Mouse (Mus musculus): ENCODE measurements around the gene Ntrk3. TPM values are rescaled to one million over a fixed set of nuclear protein-coding genes. Genes with fewer than 3 reads are reported as not detected.

The Ntrk3 gene
- polyA plus RNA-seq, 1 experiment from 2014 or later = 2.3 TPM

GRCm38 (mm10) chr7:78724591-78724990, 13.2 kb downstream of the Ntrk3 start:
- WGBS = 71% methylated on average over 4 of the region's 4 CpGs
- Histone ChIP-seq H3K9me3 (replicated peaks; ENCODE audit: control insufficient read depth, low read length) (no peaks in the 10 kb centered on the region), H3K27ac (ENCODE audit: low read length) (no peak overlapping the region)

GRCm38 (mm10) chr7:78722051-78722450, 15.8 kb downstream of the Ntrk3 start:
- WGBS = 91% methylated on average over 4 of the region's 4 CpGs
- no peaks in the 10 kb centered on the region for H3K36me3 ChIP-seq (ENCODE audit: control insufficient read depth, insufficient read depth)
- H3K27me3 ChIP-seq (ENCODE audit: control insufficient read depth, insufficient read depth, low read length) = no peaks in the 10 kb centered on the region
- no peak overlapping the region for H3K9ac ChIP-seq (ENCODE audit: low read length)
- no peak overlapping the region for H3K4me2 ChIP-seq (ENCODE audit: low read depth, low read length)
- H3K27ac ChIP-seq (ENCODE audit: low read length) = no peak overlapping the region
- no peak overlapping the region for H3K4me3 ChIP-seq (ENCODE audit: low read length)
- no peaks in the 10 kb centered on the region for H3K4me1 ChIP-seq (ENCODE audit: control insufficient read depth, insufficient read depth, low read length)
- ATAC-seq (replicated peaks; ENCODE audit: extremely low read depth, insufficient read depth, low FRiP score) = no peak
- H3K9me3 ChIP-seq (replicated peaks; ENCODE audit: control insufficient read depth, low read length) = no peaks in the 10 kb centered on the region

More at GRCm38 (mm10) chr7:78724591-78724990, 13.2 kb downstream of the Ntrk3 start:
- no peak overlapping the region for H3K4me2 ChIP-seq (ENCODE audit: low read depth, low read length)
- no peak for ATAC-seq (replicated peaks; ENCODE audit: extremely low read depth, insufficient read depth, low FRiP score)
- no peak overlapping the region for H3K9ac ChIP-seq (ENCODE audit: low read length)
- no peak overlapping the region for H3K4me3 ChIP-seq (ENCODE audit: low read length)
- no peaks in the 10 kb centered on the region for H3K27me3 ChIP-seq (ENCODE audit: control insufficient read depth, insufficient read depth, low read length)
- H3K4me1 ChIP-seq (ENCODE audit: control insufficient read depth, insufficient read depth, low read length) = no peaks in the 10 kb centered on the region
- no peaks in the 10 kb centered on the region for H3K36me3 ChIP-seq (ENCODE audit: control insufficient read depth, insufficient read depth)

GRCm38 (mm10) chr7:78720989-78721816, 16.6 kb downstream of the Ntrk3 start:
- Histone ChIP-seq H3K27me3 (ENCODE audit: control insufficient read depth, insufficient read depth, low read length) (no peaks in the 10 kb centered on the region), H3K4me3 (ENCODE audit: low read length) (no peak overlapping the region), H3K9me3 (replicated peaks; ENCODE audit: control insufficient read depth, low read length) (no peaks in the 10 kb centered on the region), H3K4me2 (ENCODE audit: low read depth, low read length) (no peak overlapping the region), H3K4me1 (ENCODE audit: control insufficient read depth, insufficient read depth, low read length) (no peaks in the 10 kb centered on the region), H3K9ac (ENCODE audit: low read length) (no peak overlapping the region), H3K36me3 (ENCODE audit: control insufficient read depth, insufficient read depth) (no peaks in the 10 kb centered on the region), H3K27ac (ENCODE audit: low read length) (no peak overlapping the region)
- ATAC-seq (replicated peaks; ENCODE audit: extremely low read depth, insufficient read depth, low FRiP score) = no peak
- WGBS = 64% methylated on average over 9 of the region's 9 CpGs

- H3K9me3 ChIP-seq (replicated peaks; ENCODE audit: control insufficient read depth, low read length) = no peaks in the 10 kb centered on the region
- H3K27ac ChIP-seq (ENCODE audit: low read length) = peak overlapping the region; percentile 77
- H3K9ac ChIP-seq (ENCODE audit: low read length) = no peak overlapping the region
- no peak overlapping the region for H3K4me3 ChIP-seq (ENCODE audit: low read length)
- ATAC-seq (replicated peaks; ENCODE audit: extremely low read depth, insufficient read depth, low FRiP score) = no peak; the same call in 1 of the 2 replicates
- H3K4me1 ChIP-seq (ENCODE audit: control insufficient read depth, insufficient read depth, low read length) = no peaks in the 10 kb centered on the region
- H3K27me3 ChIP-seq (ENCODE audit: control insufficient read depth, insufficient read depth, low read length) = no peaks in the 10 kb centered on the region
- WGBS = 69% methylated on average over 7 of the region's 7 CpGs
- H3K4me2 ChIP-seq (ENCODE audit: low read depth, low read length) = no peak overlapping the region
- H3K36me3 ChIP-seq (ENCODE audit: control insufficient read depth, insufficient read depth) = no peaks in the 10 kb centered on the region
Observed at GRCm38 (mm10) chr7:78719795-78720460, 17.9 kb downstream of the Ntrk3 start.

GRCm38 (mm10) chr7:78719117-78719516, 18.7 kb downstream of the Ntrk3 start:
- no peaks in the 10 kb centered on the region for H3K27me3 ChIP-seq (ENCODE audit: control insufficient read depth, insufficient read depth, low read length)
- 55% methylated on average over 5 of the region's 5 CpGs for WGBS
- H3K9ac ChIP-seq (ENCODE audit: low read length) = no peak overlapping the region
- H3K4me1 ChIP-seq (ENCODE audit: control insufficient read depth, insufficient read depth, low read length) = no peaks in the 10 kb centered on the region
- no peak overlapping the region for H3K4me3 ChIP-seq (ENCODE audit: low read length)
- no peak; the same call in 1 of the 2 replicates for ATAC-seq (replicated peaks; ENCODE audit: extremely low read depth, insufficient read depth, low FRiP score)
- H3K36me3 ChIP-seq (ENCODE audit: control insufficient read depth, insufficient read depth) = no peaks in the 10 kb centered on the region
- no peaks in the 10 kb centered on the region for H3K9me3 ChIP-seq (replicated peaks; ENCODE audit: control insufficient read depth, low read length)
- no peak overlapping the region for H3K4me2 ChIP-seq (ENCODE audit: low read depth, low read length)
- peak overlapping the region; percentile 77 for H3K27ac ChIP-seq (ENCODE audit: low read length)

- no peak for ATAC-seq (replicated peaks; ENCODE audit: extremely low read depth, insufficient read depth, low FRiP score)
- Histone ChIP-seq H3K27ac (ENCODE audit: low read length) (peak overlapping the region; percentile 5; the same call in 1 of the 2 replicates), H3K9me3 (replicated peaks; ENCODE audit: control insufficient read depth, low read length) (no peaks in the 10 kb centered on the region), H3K9ac (ENCODE audit: low read length) (no peak overlapping the region), H3K4me3 (ENCODE audit: low read length) (no peak overlapping the region), H3K4me1 (ENCODE audit: control insufficient read depth, insufficient read depth, low read length) (no peaks in the 10 kb centered on the region), H3K36me3 (ENCODE audit: control insufficient read depth, insufficient read depth) (no peaks in the 10 kb centered on the region), H3K27me3 (ENCODE audit: control insufficient read depth, insufficient read depth, low read length) (no peaks in the 10 kb centered on the region), H3K4me2 (ENCODE audit: low read depth, low read length) (no peak overlapping the region)
- WGBS = 63% methylated on average over 8 of the region's 8 CpGs
Observed at GRCm38 (mm10) chr7:78718191-78718609, 19.6 kb downstream of the Ntrk3 start.

- Histone ChIP-seq H3K27ac (ENCODE audit: low read length) (no peak overlapping the region), H3K9me3 (replicated peaks; ENCODE audit: control insufficient read depth, low read length) (no peaks in the 10 kb centered on the region), H3K36me3 (ENCODE audit: control insufficient read depth, insufficient read depth) (no peaks in the 10 kb centered on the region), H3K9ac (ENCODE audit: low read length) (no peak overlapping the region), H3K4me1 (ENCODE audit: control insufficient read depth, insufficient read depth, low read length) (no peaks in the 10 kb centered on the region), H3K27me3 (ENCODE audit: control insufficient read depth, insufficient read depth, low read length) (no peaks in the 10 kb centered on the region), H3K4me2 (ENCODE audit: low read depth, low read length) (no peak overlapping the region), H3K4me3 (ENCODE audit: low read length) (no peak overlapping the region)
- no peak for ATAC-seq (replicated peaks; ENCODE audit: extremely low read depth, insufficient read depth, low FRiP score)
- WGBS = 60% methylated on average over 7 of the region's 7 CpGs
Observed at GRCm38 (mm10) chr7:78707708-78708107, 30.1 kb downstream of the Ntrk3 start.

- no peaks in the 10 kb centered on the region for H3K36me3 ChIP-seq (ENCODE audit: control insufficient read depth, insufficient read depth)
- H3K9ac ChIP-seq (ENCODE audit: low read length) = no peak overlapping the region
- no peak overlapping the region for H3K4me3 ChIP-seq (ENCODE audit: low read length)
- H3K27me3 ChIP-seq (ENCODE audit: control insufficient read depth, insufficient read depth, low read length) = no peaks in the 10 kb centered on the region
- no peaks in the 10 kb centered on the region for H3K9me3 ChIP-seq (replicated peaks; ENCODE audit: control insufficient read depth, low read length)
- no peaks in the 10 kb centered on the region for H3K4me1 ChIP-seq (ENCODE audit: control insufficient read depth, insufficient read depth, low read length)
- no peak for ATAC-seq (replicated peaks; ENCODE audit: extremely low read depth, insufficient read depth, low FRiP score)
- H3K27ac ChIP-seq (ENCODE audit: low read length) = no peak overlapping the region
- WGBS = 73% methylated on average over 3 of the region's 3 CpGs
- no peak overlapping the region for H3K4me2 ChIP-seq (ENCODE audit: low read depth, low read length)
Observed at GRCm38 (mm10) chr7:78707122-78707521, 30.7 kb downstream of the Ntrk3 start.

GRCm38 (mm10) chr7:78702676-78703075, 35.1 kb downstream of the Ntrk3 start:
- H3K9ac ChIP-seq (ENCODE audit: low read length) = no peak overlapping the region
- H3K27ac ChIP-seq (ENCODE audit: low read length) = no peak overlapping the region
- H3K4me1 ChIP-seq (ENCODE audit: control insufficient read depth, insufficient read depth, low read length) = no peaks in the 10 kb centered on the region
- no peaks in the 10 kb centered on the region for H3K9me3 ChIP-seq (replicated peaks; ENCODE audit: control insufficient read depth, low read length)
- no peak overlapping the region for H3K4me2 ChIP-seq (ENCODE audit: low read depth, low read length)
- no peak for ATAC-seq (replicated peaks; ENCODE audit: extremely low read depth, insufficient read depth, low FRiP score)
- H3K27me3 ChIP-seq (ENCODE audit: control insufficient read depth, insufficient read depth, low read length) = no peaks in the 10 kb centered on the region
- 41% methylated on average over 6 of the region's 6 CpGs for WGBS
- H3K36me3 ChIP-seq (ENCODE audit: control insufficient read depth, insufficient read depth) = no peaks in the 10 kb centered on the region
- H3K4me3 ChIP-seq (ENCODE audit: low read length) = no peak overlapping the region
